Mouse (Mus musculus): ENCODE results near the gene Coq8a. TPM values are rescaled to one million over a fixed set of nuclear protein-coding genes. Genes with fewer than 3 reads are reported as not detected.

Coq8a gene
- polyA plus RNA-seq, 1 experiment from 2014 or later, result 3.4 TPM

- peaks cover 4% of the 10 kb centered on the region; the same call in 1 of the 2 replicates for H3K27me3 ChIP-seq (replicated peaks)
- no peaks in the 10 kb centered on the region for H3K36me3 ChIP-seq
- peak overlapping the region; percentile 74 for H3K4me3 ChIP-seq (replicated peaks)
- 1% methylated on average over 56 of the region's 57 CpGs for WGBS
- ATAC-seq (ENCODE audit: low FRiP score), result peak; percentile 100
- peaks cover 16% of the 10 kb centered on the region for H3K4me1 ChIP-seq
- peak overlapping the region; percentile 49 for H3K9ac ChIP-seq (replicated peaks)
- peak overlapping the region; percentile 71 for H3K27ac ChIP-seq (replicated peaks)
- H3K9me3 ChIP-seq (replicated peaks), result no peaks in the 10 kb centered on the region
- H3K4me2 ChIP-seq, result peak overlapping the region; percentile 96
Measured at GRCm38 (mm10) chr1:180195703-180196381, 3.6 kb downstream of the Coq8a start.

- Histone ChIP-seq H3K27me3 (replicated peaks) (peaks cover 4% of the 10 kb centered on the region; the same call in 1 of the 2 replicates), H3K4me1 (peaks cover 16% of the 10 kb centered on the region), H3K4me3 (replicated peaks) (peak overlapping the region; percentile 74), H3K4me2 (peak overlapping the region; percentile 96), H3K9ac (replicated peaks) (peak overlapping the region; percentile 49), H3K27ac (replicated peaks) (no peak overlapping the region), H3K9me3 (replicated peaks) (no peaks in the 10 kb centered on the region), H3K36me3 (no peaks in the 10 kb centered on the region)
- ATAC-seq (ENCODE audit: low FRiP score), result peak; percentile 14; the same call in 1 of the 2 replicates
- WGBS, result 34% methylated on average over 9 of the region's 9 CpGs
Measured at GRCm38 (mm10) chr1:180194781-180195471, 4.5 kb downstream of the Coq8a start.

GRCm38 (mm10) chr1:180194048-180194447 is 5.4 kb downstream of the Coq8a start:
- H3K4me3 ChIP-seq (replicated peaks), result no peak overlapping the region
- WGBS, result 91% methylated on average over 9 of the region's 9 CpGs
- no peak overlapping the region for H3K27ac ChIP-seq (replicated peaks)
- no peaks in the 10 kb centered on the region for H3K36me3 ChIP-seq
- ATAC-seq (ENCODE audit: low FRiP score), result no peak
- H3K9me3 ChIP-seq (replicated peaks), result no peaks in the 10 kb centered on the region
- H3K4me1 ChIP-seq, result peaks cover 16% of the 10 kb centered on the region
- H3K4me2 ChIP-seq, result no peak overlapping the region
- no peak overlapping the region for H3K9ac ChIP-seq (replicated peaks)
- H3K27me3 ChIP-seq (replicated peaks), result peaks cover 4% of the 10 kb centered on the region; the same call in 1 of the 2 replicates

GRCm38 (mm10) chr1:180193391-180193935 is 5.9 kb downstream of the Coq8a start:
- Histone ChIP-seq H3K4me3 (replicated peaks) (no peak overlapping the region), H3K27ac (replicated peaks) (no peak overlapping the region), H3K36me3 (no peaks in the 10 kb centered on the region), H3K4me1 (peaks cover 16% of the 10 kb centered on the region), H3K27me3 (replicated peaks) (peaks cover 4% of the 10 kb centered on the region; the same call in 1 of the 2 replicates), H3K9ac (replicated peaks) (no peak overlapping the region), H3K9me3 (replicated peaks) (no peaks in the 10 kb centered on the region), H3K4me2 (no peak overlapping the region)
- WGBS, result 91% methylated on average over 8 of the region's 8 CpGs
- no peak for ATAC-seq (ENCODE audit: low FRiP score)

- no peak overlapping the region for H3K27ac ChIP-seq (replicated peaks)
- no peak overlapping the region for H3K4me2 ChIP-seq
- peaks cover 16% of the 10 kb centered on the region for H3K4me1 ChIP-seq
- 62% methylated on average over 4 of the region's 4 CpGs for WGBS
- H3K9me3 ChIP-seq (replicated peaks), result no peaks in the 10 kb centered on the region
- no peak overlapping the region for H3K9ac ChIP-seq (replicated peaks)
- no peaks in the 10 kb centered on the region for H3K36me3 ChIP-seq
- no peak for ATAC-seq (ENCODE audit: low FRiP score)
- no peak overlapping the region for H3K4me3 ChIP-seq (replicated peaks)
- peaks cover 4% of the 10 kb centered on the region; the same call in 1 of the 2 replicates for H3K27me3 ChIP-seq (replicated peaks)
Measured at GRCm38 (mm10) chr1:180192866-180193265, 6.5 kb downstream of the Coq8a start.

- peaks cover 4% of the 10 kb centered on the region; the same call in 1 of the 2 replicates for H3K27me3 ChIP-seq (replicated peaks)
- H3K4me3 ChIP-seq (replicated peaks), result no peak overlapping the region
- ATAC-seq (ENCODE audit: low FRiP score), result no peak
- H3K9ac ChIP-seq (replicated peaks), result no peak overlapping the region
- H3K9me3 ChIP-seq (replicated peaks), result no peaks in the 10 kb centered on the region
- no peak overlapping the region for H3K4me2 ChIP-seq
- H3K36me3 ChIP-seq, result no peaks in the 10 kb centered on the region
- 64% methylated on average over 7 of the region's 7 CpGs for WGBS
- peaks cover 16% of the 10 kb centered on the region for H3K4me1 ChIP-seq
- no peak overlapping the region for H3K27ac ChIP-seq (replicated peaks)
Measured at GRCm38 (mm10) chr1:180191651-180192220, 7.7 kb downstream of the Coq8a start.

- no peak overlapping the region for H3K27ac ChIP-seq (replicated peaks)
- H3K4me2 ChIP-seq, result no peak overlapping the region
- peaks cover 11% of the 10 kb centered on the region for H3K4me1 ChIP-seq
- no peaks in the 10 kb centered on the region for H3K36me3 ChIP-seq
- H3K9me3 ChIP-seq (replicated peaks), result no peaks in the 10 kb centered on the region
- WGBS, result 88% methylated on average over 8 of the region's 8 CpGs
- no peak overlapping the region for H3K9ac ChIP-seq (replicated peaks)
- no peak overlapping the region for H3K4me3 ChIP-seq (replicated peaks)
- peaks cover 4% of the 10 kb centered on the region; the same call in 1 of the 2 replicates for H3K27me3 ChIP-seq (replicated peaks)
- no peak for ATAC-seq (ENCODE audit: low FRiP score)
Measured at GRCm38 (mm10) chr1:180191112-180191511, 8.3 kb downstream of the Coq8a start.

- Histone ChIP-seq H3K36me3 (no peaks in the 10 kb centered on the region), H3K9me3 (replicated peaks) (no peaks in the 10 kb centered on the region), H3K4me1 (no peaks in the 10 kb centered on the region), H3K9ac (replicated peaks) (no peak overlapping the region), H3K4me2 (no peak overlapping the region), H3K27ac (replicated peaks) (no peak overlapping the region), H3K4me3 (replicated peaks) (no peak overlapping the region), H3K27me3 (replicated peaks) (peaks cover under 1% of the 10 kb centered on the region; the same call in 1 of the 2 replicates)
- ATAC-seq (ENCODE audit: low FRiP score), result no peak
- 89% methylated on average over 4 of the region's 4 CpGs for WGBS
Measured at GRCm38 (mm10) chr1:180188951-180189350, 10.5 kb downstream of the Coq8a start.

GRCm38 (mm10) chr1:180186371-180186770 is 13.0 kb downstream of the Coq8a start:
- Histone ChIP-seq H3K36me3 (no peaks in the 10 kb centered on the region), H3K27ac (replicated peaks) (no peak overlapping the region), H3K4me1 (no peaks in the 10 kb centered on the region), H3K9ac (replicated peaks) (no peak overlapping the region), H3K4me2 (no peak overlapping the region), H3K27me3 (replicated peaks) (no peaks in the 10 kb centered on the region), H3K9me3 (replicated peaks) (no peaks in the 10 kb centered on the region), H3K4me3 (replicated peaks) (no peak overlapping the region)
- no peak for ATAC-seq (ENCODE audit: low FRiP score)
- 86% methylated on average over 3 of the region's 3 CpGs for WGBS

- Histone ChIP-seq H3K36me3 (no peaks in the 10 kb centered on the region), H3K9me3 (replicated peaks) (no peaks in the 10 kb centered on the region), H3K4me2 (no peak overlapping the region), H3K9ac (replicated peaks) (no peak overlapping the region), H3K4me3 (replicated peaks) (no peak overlapping the region), H3K27me3 (replicated peaks) (no peaks in the 10 kb centered on the region), H3K4me1 (no peaks in the 10 kb centered on the region), H3K27ac (replicated peaks) (no peak overlapping the region)
- WGBS, result 73% methylated on average over 5 of the region's 5 CpGs
- no peak for ATAC-seq (ENCODE audit: low FRiP score)
Measured at GRCm38 (mm10) chr1:180185877-180186276, 13.5 kb downstream of the Coq8a start.

- Histone ChIP-seq H3K9me3 (replicated peaks) (no peaks in the 10 kb centered on the region), H3K4me1 (no peaks in the 10 kb centered on the region), H3K4me2 (no peak overlapping the region), H3K36me3 (no peaks in the 10 kb centered on the region), H3K9ac (replicated peaks) (no peak overlapping the region), H3K4me3 (replicated peaks) (no peak overlapping the region), H3K27me3 (replicated peaks) (no peaks in the 10 kb centered on the region), H3K27ac (replicated peaks) (no peak overlapping the region)
- WGBS, result 58% methylated on average over 7 of the region's 7 CpGs
- no peak for ATAC-seq (ENCODE audit: low FRiP score)
Measured at GRCm38 (mm10) chr1:180184768-180185167, 14.6 kb downstream of the Coq8a start.

All from neural tube, embryonic 15.5 days (tissue).